Mouse (Mus musculus) midbrain, embryonic 10.5 days (tissue): Measurements from ENCODE around the gene Vdac2. TPM values are rescaled to one million over a fixed set of nuclear protein-coding genes. Genes with fewer than 3 reads are reported as not detected.

Experiments
- DNase-seq: peaks from one replicate; pipeline ENCODE4 v3.0.0-alpha.2; 2017; ENCODE audit warnings: low spot score
- H3K27ac ChIP-seq: fragments of 300-500 bp; sonication (generic); replicated peaks from 2 replicates; pipeline ENCODE4 v1.5.1; 2016; ENCODE audit warnings: mild to moderate bottlenecking
- H3K27me3 ChIP-seq: fragments of 300-500 bp; sonication (generic); 2 replicates; pipeline ENCODE4 v1.6.1; 2016; ENCODE audit warnings: low read depth, mild to moderate bottlenecking; ENCODE audit not compliant: poor library complexity, severe bottlenecking
- H3K36me3 ChIP-seq: fragments of 300-500 bp; sonication (generic); 2 replicates; pipeline ENCODE4 v1.6.1; 2016; ENCODE audit warnings: mild to moderate bottlenecking, moderate library complexity
- H3K4me1 ChIP-seq: fragments of 300-500 bp; sonication (generic); 2 replicates; pipeline ENCODE4 v1.6.1; 2016
- H3K4me3 ChIP-seq: fragments of 300-500 bp; sonication (generic); 2 replicates; pipeline ENCODE4 v1.5.1; 2016; ENCODE audit warnings: mild to moderate bottlenecking, moderate library complexity
- H3K9me3 ChIP-seq: fragments of 300-500 bp; sonication (generic); replicated peaks from 2 replicates; pipeline ENCODE4 v1.6.1; 2016; ENCODE audit warnings: mild to moderate bottlenecking
- WGBS: fragments of 180-500 bp; shearing (Covaris S2); methylation state at CpG from one replicate; pipeline ENCODE4 v1.1.7; 2016; 5-methylcytosine and 5-hydroxymethylcytosine counted together
- polyA plus RNA-seq: library from polyadenylated mRNA; unstranded; fragments of >200 nt; fragmentation: Nextera tagmentation; extraction: Ambion mirVana; gene quantifications from 2 replicates; pipeline ENCODE4 v1.2.1, GENCODE M21; 2016

The Vdac2 gene
- polyA plus RNA-seq, 1 experiment from 2014 or later: 301 TPM

DNA sequence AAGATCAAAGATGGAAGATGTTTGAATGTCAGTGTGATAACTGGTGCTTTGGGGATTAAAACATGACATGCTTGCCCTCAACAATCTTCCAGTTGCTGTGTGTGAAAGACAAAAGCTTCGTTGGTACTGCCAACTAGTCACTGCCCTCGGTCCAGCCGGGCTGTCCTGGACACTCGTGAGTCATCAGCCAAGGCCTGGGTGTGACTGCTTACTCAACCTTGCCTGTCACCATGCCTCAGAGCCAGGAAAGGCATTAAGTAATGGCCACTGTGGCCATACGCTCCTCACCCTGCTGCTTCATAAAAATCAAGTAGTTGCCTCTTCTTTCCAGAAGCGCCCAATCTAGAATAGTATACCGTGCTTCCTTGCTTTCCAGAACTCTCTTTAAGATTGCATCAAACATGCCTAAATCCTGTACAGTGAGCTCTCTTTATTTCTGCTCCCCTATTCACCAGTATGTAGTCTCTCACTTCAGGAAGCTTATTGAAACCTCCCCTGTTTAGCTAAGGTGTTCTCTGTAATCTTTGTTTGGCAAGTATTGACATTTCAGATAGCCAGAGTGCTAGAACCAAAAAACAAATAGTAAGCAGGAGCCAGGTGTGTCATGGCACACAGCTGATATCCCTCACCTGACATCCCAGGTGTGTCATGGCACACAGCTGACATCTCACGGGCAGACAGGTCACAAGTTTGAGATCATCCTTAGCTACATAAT lies 16.7 kb upstream of the Vdac2 start:
- DNase-seq: no peak
- WGBS: 88% methylated on average over 8 of the region's 8 CpGs
- H3K9me3 ChIP-seq: no peaks in the 10 kb centered on the region
- no peaks in the 10 kb centered on the region for H3K4me1 ChIP-seq
- no peaks in the 10 kb centered on the region for H3K36me3 ChIP-seq
- H3K4me3 ChIP-seq: no peak overlapping the region
- no peak overlapping the region for H3K27ac ChIP-seq
- no peaks in the 10 kb centered on the region for H3K27me3 ChIP-seq

- Histone ChIP-seq H3K27ac (no peak overlapping the region), H3K4me3 (no peak overlapping the region), H3K4me1 (no peaks in the 10 kb centered on the region), H3K9me3 (no peaks in the 10 kb centered on the region), H3K27me3 (no peaks in the 10 kb centered on the region), H3K36me3 (no peaks in the 10 kb centered on the region)
- 90% methylated on average over 2 of the region's 2 CpGs for WGBS
- DNase-seq: no peak
These were observed 15.6 kb upstream of the Vdac2 start for GRCm38 (mm10) chr14:21809418-21809817.

- H3K27ac ChIP-seq: no peak overlapping the region
- H3K4me1 ChIP-seq: no peaks in the 10 kb centered on the region
- WGBS: 86% methylated on average over 4 of the region's 4 CpGs
- H3K36me3 ChIP-seq: no peaks in the 10 kb centered on the region
- no peaks in the 10 kb centered on the region for H3K27me3 ChIP-seq
- DNase-seq: no peak
- H3K4me3 ChIP-seq: no peak overlapping the region
- H3K9me3 ChIP-seq: no peaks in the 10 kb centered on the region
These were observed 13.7 kb upstream of the Vdac2 start for GRCm38 (mm10) chr14:21811301-21811700.

GRCm38 (mm10) chr14:21811744-21812393 lies 13.2 kb upstream of the Vdac2 start:
- Histone ChIP-seq H3K4me1 (no peaks in the 10 kb centered on the region), H3K36me3 (no peaks in the 10 kb centered on the region), H3K9me3 (no peaks in the 10 kb centered on the region), H3K4me3 (no peak overlapping the region), H3K27me3 (no peaks in the 10 kb centered on the region), H3K27ac (no peak overlapping the region)
- WGBS: 88% methylated on average over 10 of the region's 10 CpGs
- no peak for DNase-seq

DNA sequence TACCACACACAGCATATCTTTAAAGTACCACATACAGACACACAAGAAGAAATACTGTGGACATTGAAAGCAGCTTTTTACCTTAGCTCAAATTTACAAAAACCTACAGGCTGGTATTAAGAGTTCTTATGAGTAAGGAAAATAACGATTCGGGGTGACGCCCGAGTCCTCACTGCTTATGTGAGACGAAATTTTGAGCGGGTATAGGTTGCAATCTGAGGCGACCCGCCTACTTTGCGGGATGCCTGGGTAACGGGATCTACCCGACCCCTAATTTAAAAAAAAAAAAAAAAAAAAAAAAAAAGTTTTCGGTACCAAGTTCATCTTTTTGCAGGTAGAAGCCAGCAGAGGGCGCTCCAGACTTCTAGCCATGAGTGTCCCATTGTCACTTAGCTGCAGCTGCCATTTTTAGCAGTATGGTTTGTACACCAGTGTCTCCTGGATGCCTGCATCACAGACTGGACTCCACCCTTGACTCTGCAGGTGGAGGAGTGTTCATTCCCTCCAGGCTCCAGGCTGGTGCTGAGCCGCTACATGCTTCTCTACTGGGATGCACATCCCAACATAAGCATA lies 12.4 kb upstream of the Vdac2 start:
- Histone ChIP-seq H3K27ac (no peak overlapping the region), H3K9me3 (no peaks in the 10 kb centered on the region), H3K4me1 (no peaks in the 10 kb centered on the region), H3K36me3 (no peaks in the 10 kb centered on the region), H3K4me3 (no peak overlapping the region), H3K27me3 (no peaks in the 10 kb centered on the region)
- WGBS: 24% methylated on average over 14 of the region's 14 CpGs
- DNase-seq: peak; percentile 64

- WGBS: 83% methylated on average over 4 of the region's 4 CpGs
These were observed 11.8 kb upstream of the Vdac2 start for GRCm38 (mm10) chr14:21813216-21813615.

GRCm38 (mm10) chr14:21813847-21814246 lies 11.2 kb upstream of the Vdac2 start:
- no peak for DNase-seq
- Histone ChIP-seq H3K36me3 (no peaks in the 10 kb centered on the region), H3K27ac (no peak overlapping the region), H3K27me3 (no peaks in the 10 kb centered on the region), H3K4me3 (no peak overlapping the region), H3K4me1 (no peaks in the 10 kb centered on the region), H3K9me3 (no peaks in the 10 kb centered on the region)
- WGBS: 76% methylated on average over 3 of the region's 3 CpGs

More at GRCm38 (mm10) chr14:21813216-21813615, 11.8 kb upstream of the Vdac2 start:
- Histone ChIP-seq H3K27ac (no peak overlapping the region), H3K4me3 (no peak overlapping the region), H3K9me3 (no peaks in the 10 kb centered on the region), H3K36me3 (no peaks in the 10 kb centered on the region), H3K4me1 (no peaks in the 10 kb centered on the region), H3K27me3 (no peaks in the 10 kb centered on the region)
- no peak for DNase-seq

DNA sequence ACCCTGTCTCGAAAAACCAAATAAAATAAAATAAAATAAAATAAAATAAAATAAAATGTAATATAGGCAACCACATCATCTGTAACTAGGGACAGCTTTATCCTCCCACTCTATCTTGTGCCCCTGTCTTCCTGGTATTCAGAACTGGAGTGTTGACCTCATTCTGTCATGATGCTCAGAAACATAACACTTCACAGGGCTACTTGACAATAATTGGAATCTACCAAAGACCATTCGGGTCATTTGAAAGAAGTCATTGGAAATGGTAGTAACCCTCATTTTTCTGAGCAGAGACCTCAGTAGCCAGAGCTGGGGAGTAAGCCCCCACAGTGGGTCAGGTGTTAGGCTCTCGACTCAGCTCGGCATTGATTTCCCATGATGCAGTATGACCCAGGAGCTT lies 10.4 kb upstream of the Vdac2 start:
- no peaks in the 10 kb centered on the region for H3K4me1 ChIP-seq
- H3K9me3 ChIP-seq: no peaks in the 10 kb centered on the region
- DNase-seq: no peak
- no peak overlapping the region for H3K4me3 ChIP-seq
- H3K27me3 ChIP-seq: no peaks in the 10 kb centered on the region
- H3K36me3 ChIP-seq: no peaks in the 10 kb centered on the region
- 92% methylated on average over 4 of the region's 4 CpGs for WGBS
- H3K27ac ChIP-seq: no peak overlapping the region

- Histone ChIP-seq H3K4me1 (no peaks in the 10 kb centered on the region), H3K4me3 (no peak overlapping the region), H3K27ac (no peak overlapping the region), H3K36me3 (no peaks in the 10 kb centered on the region), H3K27me3 (no peaks in the 10 kb centered on the region), H3K9me3 (no peaks in the 10 kb centered on the region)
- WGBS: 76% methylated on average over 3 of the region's 3 CpGs
- no peak for DNase-seq
These were observed 8.8 kb upstream of the Vdac2 start for GRCm38 (mm10) chr14:21816255-21816654.

- H3K4me3 ChIP-seq: no peak overlapping the region
- H3K9me3 ChIP-seq: no peaks in the 10 kb centered on the region
- H3K27me3 ChIP-seq: no peaks in the 10 kb centered on the region
- H3K4me1 ChIP-seq: no peaks in the 10 kb centered on the region
- 42% methylated on average over 4 of the region's 4 CpGs for WGBS
- no peaks in the 10 kb centered on the region for H3K36me3 ChIP-seq
- no peak overlapping the region for H3K27ac ChIP-seq
- no peak for DNase-seq
These were observed 7.6 kb upstream of the Vdac2 start for GRCm38 (mm10) chr14:21817453-21817852.

DNA sequence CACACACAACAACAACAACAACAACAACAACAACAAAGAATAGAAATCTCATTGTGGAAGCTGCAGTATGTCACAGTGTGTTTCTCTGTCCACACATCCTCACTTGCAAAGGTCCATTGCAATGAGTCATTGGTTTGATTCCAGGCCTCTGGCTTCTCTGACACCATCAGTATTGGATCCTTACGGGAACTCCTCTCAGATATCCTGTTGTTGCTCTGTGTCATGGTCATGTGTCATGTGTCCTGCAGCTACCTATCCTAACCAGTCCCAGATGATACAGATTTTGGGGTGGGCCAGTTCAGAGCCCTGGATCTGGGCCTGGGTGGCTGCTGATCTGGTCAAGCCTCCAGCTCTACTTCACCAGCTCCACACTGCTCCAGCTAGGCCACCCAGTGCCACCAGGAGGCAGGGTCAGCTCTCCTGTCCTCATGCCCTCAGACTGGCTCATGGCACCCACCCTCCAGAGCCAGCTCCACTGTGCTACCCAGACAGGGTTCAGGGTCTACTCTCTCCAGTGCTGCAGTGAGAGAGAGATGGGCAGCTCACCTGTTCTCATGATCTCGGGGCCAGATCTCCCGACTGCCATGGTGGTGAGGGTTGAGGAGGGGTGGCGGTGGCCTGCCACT lies 4.0 kb upstream of the Vdac2 start:
- Histone ChIP-seq H3K9me3 (no peaks in the 10 kb centered on the region), H3K4me1 (peaks cover 5% of the 10 kb centered on the region; the same call in 1 of the 2 replicates), H3K36me3 (no peaks in the 10 kb centered on the region), H3K27me3 (no peaks in the 10 kb centered on the region), H3K4me3 (no peak overlapping the region), H3K27ac (no peak overlapping the region)
- 89% methylated on average over 4 of the region's 4 CpGs for WGBS
- DNase-seq: no peak

- Histone ChIP-seq H3K9me3 (no peaks in the 10 kb centered on the region), H3K36me3 (no peaks in the 10 kb centered on the region), H3K27me3 (no peaks in the 10 kb centered on the region), H3K4me3 (no peak overlapping the region), H3K27ac (no peak overlapping the region), H3K4me1 (peaks cover 5% of the 10 kb centered on the region; the same call in 1 of the 2 replicates)
- DNase-seq: no peak
- WGBS: 78% methylated on average over 7 of the region's 7 CpGs
These were observed 2.7 kb upstream of the Vdac2 start for GRCm38 (mm10) chr14:21822307-21822706.
